Mouse (Mus musculus) myocyte (in vitro differentiated cells): Measurements from ENCODE around the gene Ppp1r14a. TPM values are rescaled to one million over a fixed set of nuclear protein-coding genes. Genes with fewer than 3 reads are reported as not detected.

ENCODE experiments used
- H3K27me3 ChIP-seq: one replicate; pipeline ENCODE4 v1.6.1; 2011; ENCODE audit not compliant: control insufficient read depth, insufficient read depth, insufficient read length
- H3K36me3 ChIP-seq: one replicate; pipeline ENCODE4 v1.6.1; 2011; ENCODE audit not compliant: control insufficient read depth, insufficient read depth
- H3K4me2 ChIP-seq: one replicate; pipeline ENCODE4 v1.6.1; 2011; ENCODE audit warnings: low read depth, control low read depth
- H3K4me3 ChIP-seq: one replicate; pipeline ENCODE4 v1.5.1; 2011; ENCODE audit warnings: mild to moderate bottlenecking, control low read depth, moderate library complexity
- H3K79me2 ChIP-seq: one replicate; pipeline ENCODE4 v1.6.1; 2011; ENCODE audit not compliant: control insufficient read depth, insufficient read depth
- H3ac ChIP-seq: one replicate; pipeline ENCODE4 v1.6.1; 2011; ENCODE audit not compliant: control insufficient read depth, insufficient read length
- CEBPB ChIP-seq: IDR thresholded peaks from 2 replicates; pipeline ENCODE4 v1.6.1; 2011; ENCODE audit warnings: mild to moderate bottlenecking, moderate library complexity; ENCODE audit not compliant: poor library complexity, insufficient read depth, severe bottlenecking
- E2F4 ChIP-seq: IDR thresholded peaks from one replicate; pipeline ENCODE4 v1.6.1; 2011; ENCODE audit warnings: mild to moderate bottlenecking, control low read depth, moderate library complexity; ENCODE audit not compliant: insufficient read depth
- MAX ChIP-seq: IDR thresholded peaks from one replicate; pipeline ENCODE4 v1.6.1; 2011; ENCODE audit warnings: low read depth, mild to moderate bottlenecking, control low read depth
- MYOD1 ChIP-seq, 3 experiments: IDR thresholded peaks; one replicate each; pipeline ENCODE4 v1.6.1; 2011; ENCODE audit warnings: control low read depth in 2 of 3, low read depth in 2 of 3, mild to moderate bottlenecking in 2 of 3, moderate library complexity in 1 of 3; ENCODE audit not compliant: insufficient read length in 2 of 3, control insufficient read depth in 1 of 3
- MYOG ChIP-seq, 3 experiments: IDR thresholded peaks; one replicate each; pipeline ENCODE4 v1.6.1; 2011; ENCODE audit warnings: control low read depth in 2 of 3, low read depth in 2 of 3, mild to moderate bottlenecking in 2 of 3; ENCODE audit not compliant: insufficient read length in 2 of 3, control insufficient read depth in 1 of 3, insufficient read depth in 1 of 3
- POLR2A ChIP-seq: IDR thresholded peaks from one replicate; pipeline ENCODE4 v1.6.1; 2011; ENCODE audit warnings: low read depth, mild to moderate bottlenecking, control low read depth, moderate library complexity; ENCODE audit not compliant: insufficient read length
- POLR2AphosphoS2 ChIP-seq: IDR thresholded peaks from one replicate; pipeline ENCODE4 v1.6.1; 2011; ENCODE audit warnings: low read depth, control low read depth; ENCODE audit not compliant: insufficient read length
- REST ChIP-seq: IDR thresholded peaks from one replicate; pipeline ENCODE4 v1.6.1; 2011; ENCODE audit warnings: mild to moderate bottlenecking, control low read depth, moderate library complexity; ENCODE audit not compliant: insufficient read depth, insufficient read length
- SRF ChIP-seq: IDR thresholded peaks from one replicate; pipeline ENCODE4 v1.6.1; 2011; ENCODE audit warnings: low read depth; ENCODE audit not compliant: control insufficient read depth, insufficient read length
- TCF12 ChIP-seq: IDR thresholded peaks from one replicate; pipeline ENCODE4 v1.6.1; 2011; ENCODE audit warnings: mild to moderate bottlenecking, control low read depth; ENCODE audit not compliant: poor library complexity, insufficient read depth, severe bottlenecking
- TCF3 ChIP-seq: IDR thresholded peaks from one replicate; pipeline ENCODE4 v1.6.1; 2011; ENCODE audit warnings: low read depth, control low read depth; ENCODE audit not compliant: insufficient read length
- USF1 ChIP-seq: IDR thresholded peaks from one replicate; pipeline ENCODE4 v1.6.1; 2011; ENCODE audit warnings: low read depth, mild to moderate bottlenecking, control low read depth, moderate library complexity
- polyA plus RNA-seq: library from polyadenylated mRNA; unstranded; fragments of >200 nt; fragmentation: generic; extraction: Trizol; gene quantifications from one replicate; pipeline ENCODE4 v1.2.1, GENCODE M21; 2012; ENCODE audit warnings: missing spikeins

The Ppp1r14a gene
- polyA plus RNA-seq, 1 experiment, result 0.35 TPM

DNA sequence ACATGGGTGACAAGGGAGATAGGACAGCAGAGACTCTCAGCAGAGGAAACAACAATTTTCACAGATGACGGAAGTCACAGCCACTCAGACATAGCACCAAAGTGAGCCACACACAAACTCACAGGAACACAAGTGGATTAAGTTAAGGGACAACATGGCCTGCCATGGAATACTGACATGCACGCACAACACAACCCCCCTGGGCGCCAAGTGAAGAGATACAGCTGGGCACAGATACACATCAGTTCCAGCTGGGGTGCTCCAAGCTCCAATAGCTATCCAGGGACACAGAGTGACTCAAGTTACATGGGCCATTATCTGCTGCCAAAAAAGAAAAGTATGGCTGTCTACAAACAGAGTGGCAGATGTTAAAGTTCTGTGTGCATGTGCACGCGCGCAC, 748 bp downstream of the Ppp1r14a start:
- Histone ChIP-seq H3K36me3 (no peaks in the 10 kb centered on the region), H3K27me3 (no peaks in the 10 kb centered on the region), H3K4me3 (no peak overlapping the region), H3ac (no peak overlapping the region), H3K79me2 (no peaks in the 10 kb centered on the region), H3K4me2 (no peak overlapping the region)
- TF ChIP-seq MYOG (IDR thresholded peaks at IDR 0.05; ENCODE audit: control insufficient read depth in 1 of 3, insufficient read depth in 1 of 3, insufficient read length in 2 of 3, low read depth in 2 of 3) (no peak), MYOD1 (IDR thresholded peaks at IDR 0.05; ENCODE audit: control insufficient read depth in 1 of 3, insufficient read length in 2 of 3, low read depth in 2 of 3) (no peak), SRF (no peak), POLR2A (no peak), CEBPB (no peak), MAX (no peak), TCF3 (no peak)

DNA sequence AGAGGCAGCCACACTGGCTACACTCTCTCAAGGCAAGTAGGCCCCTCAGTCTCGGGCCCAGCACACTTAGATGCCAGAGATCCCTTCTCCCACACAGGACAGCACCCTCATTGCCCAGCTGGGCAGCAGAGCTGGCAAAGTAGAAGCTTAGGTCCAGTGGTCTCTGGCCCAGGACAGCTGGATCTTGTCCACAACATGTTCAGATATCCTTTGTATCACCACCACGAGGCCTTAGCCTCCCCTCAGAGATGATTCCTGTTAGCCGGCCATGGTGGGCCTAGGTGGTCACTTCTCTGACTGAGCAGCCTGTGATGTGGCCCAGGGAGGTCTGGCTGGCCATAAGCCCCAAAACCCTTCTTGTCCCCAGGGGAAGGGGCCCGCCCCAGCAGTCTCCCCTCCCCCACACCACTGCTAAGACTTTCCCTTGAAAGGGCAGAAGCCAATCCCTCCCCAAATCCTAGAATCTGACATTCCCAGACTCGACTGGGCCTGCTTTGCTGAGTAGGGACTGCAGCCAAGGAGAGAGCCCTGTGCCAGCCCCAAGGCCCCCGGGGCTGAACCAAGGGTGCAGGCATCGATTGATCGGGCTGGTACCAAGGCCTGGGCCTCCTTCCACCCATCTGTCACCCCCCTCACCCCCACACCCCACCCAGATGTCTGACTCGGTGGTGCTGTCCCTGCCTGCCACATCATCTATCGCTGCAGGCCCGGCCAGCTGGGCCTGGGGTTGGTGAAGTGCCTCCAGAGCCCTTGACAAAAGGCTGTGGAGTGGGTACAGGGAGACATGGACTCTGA, 1.8 kb downstream of the Ppp1r14a start:
- H3K79me2 ChIP-seq, result no peaks in the 10 kb centered on the region
- no peak overlapping the region for H3ac ChIP-seq
- no peak for TF ChIP-seq TCF12
- no peak for TF ChIP-seq MYOD1 (IDR thresholded peaks at IDR 0.05; ENCODE audit: control insufficient read depth in 1 of 3, insufficient read length in 2 of 3, low read depth in 2 of 3)
- TF ChIP-seq USF1, result no peak
- no peak for TF ChIP-seq E2F4
- TF ChIP-seq POLR2AphosphoS2, result no peak
- no peak for TF ChIP-seq POLR2A
- no peak for TF ChIP-seq TCF3
- no peak for TF ChIP-seq SRF
- no peak for TF ChIP-seq MYOG (IDR thresholded peaks at IDR 0.05; ENCODE audit: control insufficient read depth in 1 of 3, insufficient read depth in 1 of 3, insufficient read length in 2 of 3, low read depth in 2 of 3)
- TF ChIP-seq MAX, result no peak
- TF ChIP-seq REST, result no peak
- no peak for TF ChIP-seq CEBPB
- H3K36me3 ChIP-seq, result no peaks in the 10 kb centered on the region
- no peaks in the 10 kb centered on the region for H3K27me3 ChIP-seq
- no peak overlapping the region for H3K4me3 ChIP-seq
- H3K4me2 ChIP-seq, result no peak overlapping the region

DNA sequence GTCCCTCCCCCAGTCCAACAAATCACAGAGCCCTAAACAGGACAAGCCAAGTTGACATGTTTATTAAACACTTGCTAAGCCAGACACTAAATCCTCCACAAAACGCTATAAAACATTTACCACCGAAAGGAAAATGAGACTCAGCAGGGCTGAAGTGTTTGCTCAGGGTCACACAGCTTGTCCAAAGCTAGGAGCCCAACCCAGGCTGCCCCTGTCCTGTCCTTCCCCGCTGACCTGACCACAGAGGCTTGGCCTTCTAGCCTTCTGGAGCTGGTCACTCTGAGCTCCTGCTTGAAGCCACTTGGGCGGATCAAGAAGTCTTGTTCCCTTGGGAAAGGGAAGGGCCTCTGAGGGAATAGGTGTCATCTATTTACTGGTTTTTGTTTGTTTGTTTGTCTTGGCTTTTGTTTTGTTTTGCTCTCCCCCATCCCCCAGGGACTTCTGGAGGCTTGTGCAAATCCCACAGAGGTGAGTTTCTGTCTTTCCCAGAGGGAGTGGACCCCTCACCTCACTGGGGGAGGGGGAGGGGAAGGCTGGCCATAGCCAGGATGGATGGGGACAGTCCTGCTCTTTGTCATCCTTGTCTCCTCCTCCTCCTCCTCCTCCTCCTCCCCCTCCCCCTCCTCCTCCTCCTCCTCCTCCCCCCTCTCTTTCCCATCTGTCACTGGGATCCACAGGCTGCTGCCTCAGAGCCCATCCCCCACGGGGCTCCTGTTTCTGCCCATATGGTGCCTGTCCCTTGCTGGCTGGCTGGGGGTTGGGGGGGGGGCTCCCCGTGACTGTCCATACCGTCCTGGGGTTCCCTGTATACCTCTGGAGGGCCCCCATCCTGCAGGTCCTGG, 2.7 kb downstream of the Ppp1r14a start:
- Histone ChIP-seq H3K79me2 (no peaks in the 10 kb centered on the region), H3K27me3 (no peaks in the 10 kb centered on the region), H3K36me3 (no peaks in the 10 kb centered on the region), H3K4me2 (no peak overlapping the region), H3K4me3 (no peak overlapping the region), H3ac (no peak overlapping the region)
- TF ChIP-seq TCF3 (no peak), POLR2AphosphoS2 (no peak), MYOG (IDR thresholded peaks at IDR 0.05; ENCODE audit: control insufficient read depth in 1 of 3, insufficient read depth in 1 of 3, insufficient read length in 2 of 3, low read depth in 2 of 3) (no peak), SRF (no peak), E2F4 (no peak)

DNA sequence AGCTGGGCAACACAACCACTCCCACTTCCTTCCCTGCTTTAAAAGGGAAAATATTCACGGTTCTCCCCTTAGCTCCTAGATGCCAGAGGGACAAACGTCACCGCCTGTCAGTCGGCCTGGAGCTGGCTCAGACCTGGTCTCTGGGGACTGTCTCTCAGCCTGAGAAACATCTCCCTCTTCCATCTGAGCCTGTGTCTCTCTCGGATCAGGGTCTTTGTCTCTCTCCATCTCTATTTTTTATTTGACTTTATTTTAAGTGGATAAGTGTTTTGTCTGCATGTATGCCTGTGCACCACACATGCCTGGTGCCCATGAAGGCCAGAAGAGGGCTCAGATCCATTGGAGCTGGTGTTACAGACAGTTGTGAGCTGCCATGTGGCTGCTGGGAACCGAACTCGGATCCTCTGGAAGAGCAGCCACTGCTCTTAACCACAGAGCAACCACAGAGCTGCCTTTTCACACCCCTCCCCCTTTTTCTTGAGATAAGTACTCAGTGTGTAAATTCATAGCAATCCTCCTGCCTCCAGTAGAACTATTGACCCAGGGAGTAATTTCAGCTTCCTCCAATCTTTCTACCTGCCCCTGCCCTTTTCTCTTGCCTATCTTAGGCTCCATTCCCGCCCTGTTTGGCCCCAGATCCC, 3.5 kb downstream of the Ppp1r14a start:
- Histone ChIP-seq H3K4me3 (no peak overlapping the region), H3K36me3 (no peaks in the 10 kb centered on the region), H3K4me2 (no peak overlapping the region), H3ac (no peak overlapping the region), H3K79me2 (no peaks in the 10 kb centered on the region), H3K27me3 (no peaks in the 10 kb centered on the region)
- TF ChIP-seq TCF3, result no peak
- no peak for TF ChIP-seq MYOD1 (IDR thresholded peaks at IDR 0.05; ENCODE audit: control insufficient read depth in 1 of 3, insufficient read length in 2 of 3, low read depth in 2 of 3)

DNA sequence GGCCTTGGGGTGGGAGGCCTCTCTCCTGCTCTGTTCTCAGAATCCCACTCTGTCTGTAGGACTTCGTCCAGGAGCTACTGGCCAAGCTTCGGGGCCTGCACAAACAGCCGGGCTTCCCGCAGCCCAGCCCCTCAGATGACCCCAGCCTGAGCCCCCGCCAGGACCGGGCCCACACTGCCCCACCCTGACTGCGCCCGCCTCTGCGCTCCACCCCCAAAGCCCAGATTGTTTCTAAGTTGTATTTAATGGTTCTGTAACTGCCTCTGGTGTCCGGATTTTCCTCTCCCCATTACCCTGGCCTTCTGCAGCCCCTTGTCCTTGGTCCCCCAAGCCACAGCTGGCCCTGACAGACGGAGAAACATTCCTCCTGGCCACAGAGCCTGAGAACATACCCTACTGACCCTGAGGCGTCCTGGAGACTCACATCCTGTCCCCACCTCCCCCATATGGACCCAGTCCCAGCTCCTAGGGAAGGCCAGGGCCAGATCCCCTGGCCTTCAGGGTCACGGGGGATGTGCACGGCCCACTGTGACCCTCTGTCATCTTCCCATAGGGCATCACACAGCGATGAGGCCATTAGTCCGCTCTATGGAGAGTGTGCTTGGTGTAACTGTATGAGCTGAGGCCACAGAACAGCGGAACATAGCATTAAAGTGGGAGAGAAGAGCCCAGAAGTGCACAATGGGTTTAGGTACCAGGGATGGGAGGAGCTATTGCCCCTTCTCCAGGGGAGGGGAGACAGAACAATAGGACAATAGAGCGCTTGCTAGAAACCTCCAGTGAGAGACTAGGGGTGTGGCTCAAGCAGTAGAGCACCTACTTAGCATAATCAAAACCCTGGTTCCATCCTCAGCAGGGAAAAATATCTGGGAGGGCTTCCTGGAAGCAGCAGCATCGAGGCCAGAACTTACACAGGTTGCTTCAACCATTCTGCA, 4.3 kb downstream of the Ppp1r14a start:
- no peak overlapping the region for H3K4me3 ChIP-seq
- no peak overlapping the region for H3ac ChIP-seq
- TF ChIP-seq USF1, result no peak
- no peak for TF ChIP-seq TCF12
- no peak for TF ChIP-seq POLR2AphosphoS2
- no peak for TF ChIP-seq MYOG (IDR thresholded peaks at IDR 0.05; ENCODE audit: control insufficient read depth in 1 of 3, insufficient read depth in 1 of 3, insufficient read length in 2 of 3, low read depth in 2 of 3)
- no peak for TF ChIP-seq E2F4
- no peak for TF ChIP-seq REST
- no peak for TF ChIP-seq SRF
- no peak for TF ChIP-seq POLR2A
- no peak for TF ChIP-seq TCF3
- TF ChIP-seq MAX, result no peak
- TF ChIP-seq MYOD1 (IDR thresholded peaks at IDR 0.05; ENCODE audit: control insufficient read depth in 1 of 3, insufficient read length in 2 of 3, low read depth in 2 of 3), result no peak
- TF ChIP-seq CEBPB, result no peak
- H3K4me2 ChIP-seq, result no peak overlapping the region
- H3K79me2 ChIP-seq, result no peaks in the 10 kb centered on the region
- no peaks in the 10 kb centered on the region for H3K27me3 ChIP-seq
- no peaks in the 10 kb centered on the region for H3K36me3 ChIP-seq
